Mouse (Mus musculus) liver, adult 2 months (tissue): ENCODE data around the gene Ndufv2.

Experiments
- CTCF ChIP-seq: fragments of 200-500 bp; IDR thresholded peaks from 2 replicates; pipeline ENCODE4 v1.5.1; 2011; ENCODE audit warnings: low read depth, low read length, control low read depth
- POLR2A ChIP-seq: fragments of 200-500 bp; IDR thresholded peaks from 2 replicates; pipeline ENCODE4 v1.6.1; 2011; ENCODE audit warnings: low read length, control low read depth; ENCODE audit not compliant: insufficient read depth; ENCODE audit errors: extremely low read depth

DNA sequence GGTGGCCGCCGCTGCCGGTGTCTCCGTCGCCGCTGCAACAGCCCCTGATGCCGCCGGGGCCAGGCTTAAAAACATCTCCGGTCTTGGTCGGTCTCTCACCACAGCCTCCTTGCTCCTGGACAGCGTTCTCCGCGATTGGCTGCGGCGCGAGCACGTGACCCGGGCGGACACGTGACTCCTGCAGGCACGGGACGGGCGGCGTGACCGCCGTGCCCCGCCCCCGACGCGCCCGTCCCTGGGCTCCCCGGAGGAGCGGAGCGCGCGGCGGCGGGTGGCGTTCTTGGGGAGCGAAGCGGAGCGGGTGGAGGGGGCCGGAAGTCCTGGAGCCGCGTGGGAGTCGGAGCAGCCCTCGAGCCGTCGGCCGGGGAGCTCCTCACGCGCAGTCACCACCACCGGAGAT lies 24.4 kb downstream of the Ndufv2 start, which contains the start of gene Ankrd12:
- TF ChIP-seq CTCF (no peak), POLR2A (peak; percentile 29; the same call in 1 of the 2 replicates)
